Mouse (Mus musculus) embryonic facial prominence, embryonic 11.5 days (tissue): ENCODE measurements around the gene Nudt22. TPM values are rescaled to one million over a fixed set of nuclear protein-coding genes. Genes with fewer than 3 reads are reported as not detected.

Source experiments
- ATAC-seq: fragments of 200-750 bp; cut with Nextera tagmentation; replicated peaks from 2 replicates; pipeline ENCODE4 v1.8.0; 2017; ENCODE audit warnings: low read depth; ENCODE audit not compliant: insufficient number of reproducible peaks, low FRiP score, low TSS enrichment
- DNase-seq: peaks from one replicate; pipeline ENCODE4 v3.0.0-alpha.2; 2015; ENCODE audit warnings: low spot score
- H3K27ac ChIP-seq: fragments of 300-500 bp; sonication (generic); replicated peaks from 2 replicates; pipeline ENCODE4 v1.5.1; 2014; ENCODE audit warnings: mild to moderate bottlenecking, low read depth, low read length, control low read depth
- H3K27me3 ChIP-seq: fragments of 300-500 bp; sonication (generic); 2 replicates; pipeline ENCODE4 v1.6.1; 2014; ENCODE audit warnings: mild to moderate bottlenecking, low read length, moderate library complexity, mixed read lengths; ENCODE audit not compliant: control insufficient read depth, insufficient read depth
- H3K36me3 ChIP-seq: fragments of 300-500 bp; sonication (generic); replicated peaks from 2 replicates; pipeline ENCODE4 v1.6.1; 2014; ENCODE audit warnings: low read depth, mild to moderate bottlenecking, low read length, moderate library complexity, mixed read lengths; ENCODE audit not compliant: control insufficient read depth, insufficient read depth
- H3K4me1 ChIP-seq: fragments of 300-500 bp; sonication (generic); 2 replicates; pipeline ENCODE4 v1.6.1; 2014; ENCODE audit warnings: low read length, mixed read lengths; ENCODE audit not compliant: control insufficient read depth, insufficient read depth
- H3K4me2 ChIP-seq: fragments of 300-500 bp; sonication (generic); 2 replicates; pipeline ENCODE4 v1.6.1; 2014; ENCODE audit warnings: low read depth, mild to moderate bottlenecking, control low read depth, low read length, moderate library complexity
- H3K4me3 ChIP-seq: fragments of 300-500 bp; sonication (generic); 2 replicates; pipeline ENCODE4 v1.5.1; 2014; ENCODE audit warnings: low read depth, low read length, control low read depth
- H3K9ac ChIP-seq: fragments of 300-500 bp; sonication (generic); replicated peaks from 2 replicates; pipeline ENCODE4 v1.6.1; 2014; ENCODE audit warnings: mild to moderate bottlenecking, control low read depth, low read length
- H3K9me3 ChIP-seq: fragments of 300-500 bp; sonication (generic); replicated peaks from 2 replicates; pipeline ENCODE4 v1.6.1; 2016; ENCODE audit warnings: mild to moderate bottlenecking, low read length, inconsistent platforms, mixed read lengths; ENCODE audit not compliant: control insufficient read depth
- WGBS: fragments of 180-500 bp; shearing (Covaris S2); extraction: QIAGEN DNeasy Blood & Tissue Kit; methylation state at CpG from one replicate; pipeline ENCODE4 v1.1.7; 2014; 5-methylcytosine and 5-hydroxymethylcytosine counted together
- polyA plus RNA-seq: library from polyadenylated mRNA; unstranded; fragments of >200 nt; fragmentation: Nextera tagmentation; extraction: Ambion mirVana; gene quantifications from 2 replicates; pipeline ENCODE4 v1.2.1, GENCODE M21; 2014

Nudt22 gene
- polyA plus RNA-seq, 1 experiment from 2014 or later: 19.6 TPM

DNA sequence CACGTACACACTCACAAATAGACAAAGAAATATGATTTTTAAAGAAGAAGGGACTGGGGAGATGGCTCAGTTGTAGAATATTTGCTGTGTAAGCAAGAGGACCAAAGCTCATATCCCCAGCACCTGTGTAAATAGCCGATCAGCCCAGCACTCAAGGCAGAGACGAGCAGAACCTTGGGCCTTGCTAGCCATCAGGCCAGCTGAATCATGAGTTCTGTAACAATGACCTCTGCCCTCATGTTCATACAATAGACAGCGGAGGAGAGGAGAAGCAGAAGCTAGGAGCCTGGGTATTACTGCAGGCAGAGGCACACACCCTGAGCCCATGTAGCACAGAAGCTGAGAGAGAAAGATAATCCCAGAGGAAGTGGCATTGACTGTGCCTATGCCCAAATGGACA lies 16.5 kb upstream of the Nudt22 start:
- H3K9ac ChIP-seq: no peak overlapping the region
- H3K4me2 ChIP-seq: no peak overlapping the region
- H3K4me1 ChIP-seq: no peaks in the 10 kb centered on the region
- no peaks in the 10 kb centered on the region for H3K36me3 ChIP-seq
- no peaks in the 10 kb centered on the region for H3K9me3 ChIP-seq
- H3K4me3 ChIP-seq: no peak overlapping the region
- no peak overlapping the region for H3K27ac ChIP-seq
- H3K27me3 ChIP-seq: no peaks in the 10 kb centered on the region
- no peak for DNase-seq
- 83% methylated on average over 4 of the region's 4 CpGs for WGBS
- no peak for ATAC-seq

DNA sequence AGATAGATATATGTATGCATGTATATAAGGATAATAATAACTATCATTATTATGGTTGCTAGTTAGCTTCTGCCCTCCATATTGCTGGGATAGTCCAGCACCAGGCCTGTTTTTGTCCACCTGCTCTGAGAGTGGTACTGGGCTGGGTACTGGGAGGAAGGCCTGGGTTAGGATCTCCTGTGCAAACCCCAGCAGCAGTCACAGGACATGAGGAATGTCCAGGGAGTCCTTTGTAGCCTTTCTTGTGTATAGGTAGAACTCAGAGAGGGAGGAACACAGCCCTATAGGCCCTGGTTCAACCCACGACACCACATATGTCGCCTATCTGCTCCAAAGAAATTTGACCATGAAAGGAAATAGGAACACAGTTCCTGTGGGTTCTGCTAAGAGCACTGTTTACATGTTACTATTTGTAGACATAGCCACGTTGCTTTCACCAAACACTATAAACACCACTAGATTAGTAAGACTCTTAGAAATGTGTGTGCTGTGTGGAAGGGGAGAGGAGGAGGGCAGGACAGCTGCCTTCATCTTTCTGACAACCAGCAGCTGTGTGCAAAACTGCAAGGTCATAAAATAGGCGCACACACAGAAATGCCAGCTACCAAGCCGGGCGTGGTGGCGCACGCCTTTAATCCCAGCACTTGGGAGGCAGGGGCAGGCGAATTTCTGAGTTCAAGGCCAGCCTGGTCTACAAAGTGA lies 11.1 kb upstream of the Nudt22 start:
- WGBS: 83% methylated on average over 9 of the region's 9 CpGs
- Histone ChIP-seq H3K9ac (no peak overlapping the region), H3K27ac (no peak overlapping the region), H3K4me1 (no peaks in the 10 kb centered on the region), H3K27me3 (no peaks in the 10 kb centered on the region), H3K4me3 (no peak overlapping the region), H3K9me3 (no peaks in the 10 kb centered on the region), H3K4me2 (no peak overlapping the region), H3K36me3 (no peaks in the 10 kb centered on the region)
- ATAC-seq (no peak), DNase-seq (no peak)

DNA sequence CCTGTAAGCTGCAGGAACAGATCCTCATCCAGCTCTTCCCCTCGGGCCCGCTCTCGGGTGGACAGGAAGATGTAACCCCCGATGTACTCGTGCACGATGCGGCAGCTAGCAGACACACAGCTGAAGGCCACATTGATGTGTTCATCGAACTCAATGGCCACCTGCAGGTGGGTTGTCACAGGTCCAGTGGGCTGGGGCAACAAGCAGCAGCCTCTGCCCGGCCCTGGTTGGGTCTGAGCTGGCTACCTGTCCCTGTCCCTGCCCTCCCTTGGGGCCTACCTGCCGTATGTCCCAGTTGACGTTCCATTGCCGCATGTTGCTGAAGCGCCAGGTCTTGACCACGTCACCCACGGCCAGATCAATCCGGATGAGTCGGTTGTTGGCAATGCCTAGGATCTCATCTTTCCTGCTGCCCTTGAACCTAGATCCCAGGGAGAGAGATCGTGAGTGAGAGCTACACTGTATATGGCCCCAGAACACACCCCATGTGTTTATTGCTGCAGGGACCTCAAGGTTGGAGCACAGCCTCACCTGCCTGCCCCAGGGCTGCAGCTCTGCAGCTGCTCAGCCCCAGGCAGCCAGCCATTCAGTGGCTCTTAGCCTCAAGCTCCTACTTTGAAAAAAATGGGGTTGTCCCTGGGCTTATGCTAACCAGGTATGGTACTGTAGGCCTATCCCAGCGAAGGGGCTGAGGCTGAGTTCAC lies 3.6 kb upstream of the Nudt22 start:
- no peaks in the 10 kb centered on the region for H3K9me3 ChIP-seq
- no peaks in the 10 kb centered on the region for H3K27me3 ChIP-seq
- 96% methylated on average over 19 of the region's 19 CpGs for WGBS
- H3K9ac ChIP-seq: no peak overlapping the region
- no peak overlapping the region for H3K4me3 ChIP-seq
- H3K4me1 ChIP-seq: peaks cover 8% of the 10 kb centered on the region; the same call in 1 of the 2 replicates
- ATAC-seq (no peak), DNase-seq (no peak)
- H3K27ac ChIP-seq: no peak overlapping the region
- peaks cover 3% of the 10 kb centered on the region for H3K36me3 ChIP-seq
- H3K4me2 ChIP-seq: no peak overlapping the region

DNA sequence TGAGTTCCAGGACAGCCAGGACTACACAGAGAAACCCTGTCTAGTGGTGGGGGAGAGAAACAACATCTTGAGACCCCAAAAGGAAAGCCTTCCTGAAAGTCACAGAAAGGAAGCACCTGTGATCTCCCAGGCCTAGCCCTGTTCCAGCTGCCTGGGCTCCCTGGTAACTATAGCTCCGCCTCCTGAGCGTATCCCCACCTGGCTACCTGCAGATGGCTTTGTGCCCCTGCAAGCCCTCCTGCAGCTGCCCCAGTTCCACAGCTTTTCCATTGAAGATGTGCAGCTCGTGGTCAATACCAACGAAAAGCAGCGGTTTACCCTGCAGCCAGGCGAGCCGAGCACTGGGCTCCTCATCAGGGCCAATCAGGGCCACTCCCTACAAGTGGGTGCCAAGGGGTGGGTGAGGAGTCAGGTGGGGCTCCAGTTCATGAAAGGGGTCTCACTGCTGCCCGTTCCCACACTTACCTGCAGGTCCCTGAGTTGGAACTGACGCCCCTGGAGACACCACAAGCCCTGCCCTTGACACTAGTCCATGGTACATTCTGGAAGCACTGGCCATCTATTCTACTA lies 1.9 kb upstream of the Nudt22 start:
- ATAC-seq: no peak
- H3K4me3 ChIP-seq: no peak overlapping the region
- H3K36me3 ChIP-seq: peaks cover 3% of the 10 kb centered on the region
- H3K9ac ChIP-seq: no peak overlapping the region
- no peaks in the 10 kb centered on the region for H3K9me3 ChIP-seq
- no peak overlapping the region for H3K27ac ChIP-seq
- 84% methylated on average over 9 of the region's 9 CpGs for WGBS
- H3K27me3 ChIP-seq: no peaks in the 10 kb centered on the region
- no peak overlapping the region for H3K4me2 ChIP-seq
- H3K4me1 ChIP-seq: peaks cover 12% of the 10 kb centered on the region
- DNase-seq: no peak

DNA sequence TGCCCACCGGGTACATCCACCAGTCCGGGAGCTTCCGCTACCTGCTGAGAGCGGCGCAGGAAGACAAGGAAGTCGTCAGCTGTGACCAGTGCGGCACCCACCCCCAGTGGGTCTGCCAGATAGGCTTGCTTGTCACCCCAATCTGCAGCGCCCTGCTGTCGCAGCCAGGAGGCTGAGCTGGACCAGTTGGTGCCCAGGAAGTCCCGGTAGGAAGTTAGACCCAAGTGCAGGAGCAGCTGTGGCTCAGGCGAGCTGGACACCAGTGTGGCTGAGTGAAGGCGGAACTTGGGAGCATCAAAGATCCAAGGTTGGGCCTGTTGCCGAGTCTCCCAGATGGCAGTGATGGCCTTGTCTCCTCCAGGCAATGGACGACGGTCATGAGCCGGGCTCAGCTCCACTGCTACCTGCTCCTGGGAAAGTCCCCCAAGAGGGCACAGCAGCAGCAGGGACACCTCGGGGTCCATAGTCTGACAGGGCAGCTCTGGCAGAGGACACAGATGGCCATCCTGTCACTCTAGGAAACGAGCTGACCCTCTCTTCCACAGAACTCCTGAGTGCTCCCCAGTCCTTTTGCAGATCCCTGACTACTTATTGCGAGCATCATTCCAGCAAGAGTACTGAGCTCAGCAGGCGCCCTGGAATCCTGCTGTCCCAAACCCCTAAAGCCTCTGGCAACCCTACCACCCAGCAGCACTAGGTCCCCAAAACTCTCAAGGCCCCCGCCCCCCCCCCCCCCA lies 494 bp downstream of the Nudt22 start:
- H3K27ac ChIP-seq: no peak overlapping the region
- H3K4me1 ChIP-seq: peaks cover 12% of the 10 kb centered on the region
- no peaks in the 10 kb centered on the region for H3K9me3 ChIP-seq
- 51% methylated on average over 20 of the region's 21 CpGs for WGBS
- H3K4me3 ChIP-seq: peak overlapping the region; percentile 51
- ATAC-seq (peak; percentile 12; the same call in 1 of the 2 replicates), DNase-seq (no peak)
- no peaks in the 10 kb centered on the region for H3K27me3 ChIP-seq
- H3K9ac ChIP-seq: peak overlapping the region; percentile 50
- H3K4me2 ChIP-seq: peak overlapping the region; percentile 87
- peaks cover 3% of the 10 kb centered on the region for H3K36me3 ChIP-seq

DNA sequence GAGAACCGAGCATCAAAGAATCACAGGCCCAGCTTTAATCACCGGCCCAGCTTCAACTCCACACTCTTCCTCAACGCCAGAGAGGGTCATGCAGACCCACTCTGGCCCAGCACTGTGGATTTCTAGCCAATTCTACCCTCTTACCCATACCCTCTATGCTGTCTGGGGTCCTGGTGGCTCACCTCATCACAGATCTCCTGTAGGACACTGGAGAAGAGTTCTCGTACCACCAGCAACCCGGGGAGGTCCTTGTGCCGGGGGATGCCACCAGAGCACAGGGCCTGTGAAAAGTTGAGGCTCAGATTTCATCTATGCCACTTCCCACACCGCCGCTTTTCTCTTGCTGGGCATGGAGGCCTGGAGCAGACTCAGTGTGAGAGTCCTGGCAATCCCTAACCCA lies 1.4 kb downstream of the Nudt22 start:
- no peak overlapping the region for H3K4me3 ChIP-seq

DNA sequence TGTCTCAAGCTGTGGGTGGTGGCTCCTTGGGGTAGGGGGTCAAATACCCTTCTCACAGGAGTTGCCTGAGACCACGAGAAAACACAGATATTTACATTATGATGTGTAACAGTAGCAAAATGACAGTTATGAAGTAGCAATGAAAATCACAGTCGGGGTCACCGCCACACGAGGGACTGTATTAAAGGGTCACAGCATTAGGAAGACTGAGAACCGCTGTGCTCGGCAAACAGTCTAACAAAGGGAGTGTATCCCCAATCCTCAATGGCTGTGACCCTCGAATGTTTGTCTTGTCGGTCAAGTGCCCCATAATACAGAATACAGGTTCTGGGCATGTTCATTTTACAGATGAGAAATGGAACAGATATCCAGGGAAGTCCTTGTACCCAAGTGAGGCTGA lies 1.9 kb downstream of the Nudt22 start:
- no peaks in the 10 kb centered on the region for H3K9me3 ChIP-seq
- H3K27me3 ChIP-seq: no peaks in the 10 kb centered on the region
- H3K4me2 ChIP-seq: no peak overlapping the region
- H3K4me3 ChIP-seq: no peak overlapping the region
- H3K27ac ChIP-seq: no peak overlapping the region
- ATAC-seq (no peak), DNase-seq (no peak)
- H3K9ac ChIP-seq: no peak overlapping the region
- peaks cover 12% of the 10 kb centered on the region for H3K4me1 ChIP-seq
- WGBS: 92% methylated on average over 8 of the region's 8 CpGs
- peaks cover 1% of the 10 kb centered on the region for H3K36me3 ChIP-seq

More for the DNA sequence above, 1.4 kb downstream of the Nudt22 start:
- Histone ChIP-seq H3K9ac (peak overlapping the region; percentile 13), H3K27me3 (no peaks in the 10 kb centered on the region), H3K4me2 (no peak overlapping the region), H3K9me3 (no peaks in the 10 kb centered on the region), H3K4me1 (peaks cover 12% of the 10 kb centered on the region), H3K36me3 (peaks cover 3% of the 10 kb centered on the region), H3K27ac (no peak overlapping the region)
- ATAC-seq (no peak), DNase-seq (no peak)
- 86% methylated on average over 8 of the region's 8 CpGs for WGBS
